Mouse (Mus musculus) erythroblast, embryonic 14.5 days (primary cell): ENCODE measurements around the gene Tnks2. TPM values are rescaled to one million over a fixed set of nuclear protein-coding genes. Genes with fewer than 3 reads are reported as not detected.

Experiments
- H3K27me3 ChIP-seq: 2 replicates; pipeline ENCODE4 v1.6.1; 2012; ENCODE audit warnings: inconsistent platforms; ENCODE audit not compliant: control insufficient read depth
- H3K36me3 ChIP-seq: 2 replicates; pipeline ENCODE4 v1.6.1; 2012; ENCODE audit warnings: mild to moderate bottlenecking, inconsistent platforms; ENCODE audit not compliant: control insufficient read depth
- H3K4me1 ChIP-seq: 2 replicates; pipeline ENCODE4 v1.6.1; 2012; ENCODE audit warnings: inconsistent platforms; ENCODE audit not compliant: control insufficient read depth
- H3K4me3 ChIP-seq: replicated peaks from 2 replicates; pipeline ENCODE3; 2012; ENCODE audit warnings: moderate library complexity, mild to moderate bottlenecking, inconsistent platforms
- H3K9me3 ChIP-seq: 2 replicates; pipeline ENCODE4 v1.6.1; 2012; ENCODE audit warnings: low read length, inconsistent platforms, mixed read lengths; ENCODE audit not compliant: control insufficient read depth
- GATA1 ChIP-seq: IDR thresholded peaks from 2 replicates; pipeline ENCODE4 v1.6.1; 2012; ENCODE audit warnings: low read length, inconsistent platforms, mixed read lengths
- TAL1 ChIP-seq: IDR thresholded peaks from 3 replicates; pipeline ENCODE4 v1.6.1; 2012; ENCODE audit warnings: low read length, inconsistent platforms, mixed read lengths
- polyA plus RNA-seq: library from polyadenylated mRNA; stranded (reverse); fragments of >175 nt; gene quantifications from 2 replicates; pipeline ENCODE4 v1.2.3, GENCODE M21; 2012

The Tnks2 gene
- polyA plus RNA-seq, 1 experiment = 0.34 TPM

GRCm38 (mm10) chr19:36878743-36879495 is 44.9 kb downstream of the Tnks2 start:
- no peaks in the 10 kb centered on the region for H3K4me1 ChIP-seq
- peaks cover 88% of the 10 kb centered on the region for H3K36me3 ChIP-seq
- no peak for TF ChIP-seq TAL1
- TF ChIP-seq GATA1 = no peak
- no peaks in the 10 kb centered on the region for H3K9me3 ChIP-seq
- no peaks in the 10 kb centered on the region for H3K27me3 ChIP-seq
- no peak overlapping the region for H3K4me3 ChIP-seq

- TF ChIP-seq GATA1 = no peak
- TF ChIP-seq TAL1 = no peak
- Histone ChIP-seq H3K4me1 (no peaks in the 10 kb centered on the region), H3K36me3 (peaks cover 86% of the 10 kb centered on the region), H3K27me3 (no peaks in the 10 kb centered on the region), H3K4me3 (no peak overlapping the region), H3K9me3 (no peaks in the 10 kb centered on the region)
Measured at GRCm38 (mm10) chr19:36883119-36883518, 49.1 kb downstream of the Tnks2 start.

GRCm38 (mm10) chr19:36886316-36886715 is 52.3 kb downstream of the Tnks2 start:
- no peaks in the 10 kb centered on the region for H3K9me3 ChIP-seq
- TF ChIP-seq TAL1 (no peak), GATA1 (no peak)
- no peak overlapping the region for H3K4me3 ChIP-seq
- no peaks in the 10 kb centered on the region for H3K27me3 ChIP-seq
- H3K4me1 ChIP-seq = no peaks in the 10 kb centered on the region
- peaks cover 92% of the 10 kb centered on the region for H3K36me3 ChIP-seq

GRCm38 (mm10) chr19:36887706-36888105 is 53.7 kb downstream of the Tnks2 start:
- no peaks in the 10 kb centered on the region for H3K9me3 ChIP-seq
- H3K4me1 ChIP-seq = no peaks in the 10 kb centered on the region
- no peak overlapping the region for H3K4me3 ChIP-seq
- TF ChIP-seq GATA1 (no peak), TAL1 (no peak)
- H3K36me3 ChIP-seq = peaks cover 90% of the 10 kb centered on the region
- no peaks in the 10 kb centered on the region for H3K27me3 ChIP-seq

GRCm38 (mm10) chr19:36891746-36892145 is 57.7 kb downstream of the Tnks2 start:
- no peak for TF ChIP-seq GATA1
- TF ChIP-seq TAL1 = no peak
- H3K9me3 ChIP-seq = no peaks in the 10 kb centered on the region
- H3K4me1 ChIP-seq = no peaks in the 10 kb centered on the region
- no peak overlapping the region for H3K4me3 ChIP-seq
- H3K27me3 ChIP-seq = no peaks in the 10 kb centered on the region
- H3K36me3 ChIP-seq = peaks cover 72% of the 10 kb centered on the region

GRCm38 (mm10) chr19:36896791-36897569 is 62.9 kb downstream of the Tnks2 start:
- Histone ChIP-seq H3K27me3 (no peaks in the 10 kb centered on the region), H3K9me3 (no peaks in the 10 kb centered on the region), H3K36me3 (peaks cover 25% of the 10 kb centered on the region), H3K4me1 (no peaks in the 10 kb centered on the region), H3K4me3 (no peak overlapping the region)
- TF ChIP-seq GATA1 = no peak
- TF ChIP-seq TAL1 = no peak

GRCm38 (mm10) chr19:36897778-36898177 is 63.7 kb downstream of the Tnks2 start:
- TF ChIP-seq GATA1 (no peak), TAL1 (no peak)
- Histone ChIP-seq H3K4me1 (no peaks in the 10 kb centered on the region), H3K36me3 (peaks cover 19% of the 10 kb centered on the region), H3K27me3 (peaks cover 5% of the 10 kb centered on the region), H3K9me3 (no peaks in the 10 kb centered on the region), H3K4me3 (no peak overlapping the region)

GRCm38 (mm10) chr19:36903377-36903776 is 69.3 kb downstream of the Tnks2 start:
- Histone ChIP-seq H3K4me3 (no peak overlapping the region), H3K36me3 (no peaks in the 10 kb centered on the region), H3K4me1 (peaks cover 8% of the 10 kb centered on the region), H3K9me3 (no peaks in the 10 kb centered on the region), H3K27me3 (peaks cover 39% of the 10 kb centered on the region)
- TF ChIP-seq TAL1 = no peak
- no peak for TF ChIP-seq GATA1
